In genomic region chr3:135682240-135682639, GRCm38 (mm10) we compare ENCODE assay signal across 18 mouse cellular contexts. TPM values are rescaled to one million over a fixed set of nuclear protein-coding genes. Genes with fewer than 3 reads are reported as not detected.
DNase-seq lines count a peak whose midpoint lies in the region; ATAC-seq and TF ChIP-seq lines count a peak whose summit lies in the region.
"Had no signal": no experiment of that assay in that cellular context is flagged by ENCODE, and none has a peak within 500 bp of the region (broad histone marks: within the 10 kb centered on the region; RNA-seq: fewer than 3 reads in every experiment).

No protein-coding gene starts in this region.

- H3K9ac ChIP-seq in heart, embryonic 16.5 days (ENCODE audit: low read length): no peak overlapping the region
- H3K9ac ChIP-seq in lung, postnatal 0 days (replicated peaks; ENCODE audit: low read depth): no peak overlapping the region
- H3K9ac ChIP-seq: hindbrain, embryonic 15.5 days; midbrain, embryonic 15.5 days had no signal

- no peaks in the 10 kb centered on the region for H3K27me3 ChIP-seq in heart, embryonic 16.5 days (ENCODE audit: control insufficient read depth, insufficient read depth, low read length)
- H3K27me3 ChIP-seq in lung, postnatal 0 days (replicated peaks; ENCODE audit: insufficient read depth, low read length): no peaks in the 10 kb centered on the region
- H3K27me3 ChIP-seq: hindbrain, embryonic 15.5 days; midbrain, embryonic 15.5 days had no signal

- 38% methylated on average over 3 of the region's 3 CpGs for WGBS in heart, embryonic 16.5 days
- 37% methylated on average over 3 of the region's 3 CpGs for WGBS in lung, postnatal 0 days

- no peaks in the 10 kb centered on the region for H3K9me3 ChIP-seq in heart, embryonic 16.5 days (replicated peaks; ENCODE audit: control insufficient read depth, low read length)
- no peaks in the 10 kb centered on the region for H3K9me3 ChIP-seq in lung, postnatal 0 days (ENCODE audit: low read length)
- H3K9me3 ChIP-seq: hindbrain, embryonic 15.5 days; midbrain, embryonic 15.5 days had no signal

- intact Hi-C loops in heart, postnatal 14 days (cut with DNase I): no loop called here

- ATAC-seq in heart, embryonic 16.5 days (replicated peaks; ENCODE audit: extremely low read depth, insufficient read depth, low FRiP score): no peak
- peak; percentile 64 for ATAC-seq in lung, postnatal 0 days
- ATAC-seq: forebrain, embryonic 16.5 days; midbrain, embryonic 15.5 days had no signal

- peak overlapping the region; percentile 0; the same call in 1 of the 2 replicates for H3K27ac ChIP-seq in heart, embryonic 16.5 days (ENCODE audit: low read length)
- no peak overlapping the region for H3K27ac ChIP-seq in lung, postnatal 0 days (ENCODE audit: low read length)
- H3K27ac ChIP-seq: hindbrain, embryonic 15.5 days; midbrain, embryonic 15.5 days had no signal

- H3K4me1 ChIP-seq in heart, embryonic 16.5 days (ENCODE audit: control insufficient read depth, insufficient read depth, low read length): peaks cover 51% of the 10 kb centered on the region
- peaks cover 16% of the 10 kb centered on the region for H3K4me1 ChIP-seq in lung, postnatal 0 days (ENCODE audit: insufficient read depth, low read depth, low read length)

- no peak overlapping the region for H3K4me3 ChIP-seq in heart, embryonic 16.5 days (ENCODE audit: low read length)
- H3K4me3 ChIP-seq in lung, postnatal 0 days (ENCODE audit: low read depth, low read length): no peak overlapping the region
- H3K4me3 ChIP-seq: hindbrain, embryonic 15.5 days; midbrain, embryonic 15.5 days had no signal

- no peak for TF ChIP-seq CTCF in lung, postnatal 0 days (IDR thresholded peaks at IDR 0.05)

- no peak overlapping the region for H3K4me2 ChIP-seq in heart, embryonic 16.5 days (ENCODE audit: low read depth, low read length)
- H3K4me2 ChIP-seq in lung, postnatal 0 days (replicated peaks; ENCODE audit: low read depth, low read length): no peak overlapping the region
- H3K4me2 ChIP-seq: hindbrain, embryonic 15.5 days; midbrain, embryonic 15.5 days had no signal

- no peaks in the 10 kb centered on the region for H3K36me3 ChIP-seq in heart, embryonic 16.5 days (ENCODE audit: control insufficient read depth, insufficient read depth)
- no peaks in the 10 kb centered on the region for H3K36me3 ChIP-seq in lung, postnatal 0 days (ENCODE audit: insufficient read depth, low read length)
- H3K36me3 ChIP-seq: hindbrain, embryonic 15.5 days; midbrain, embryonic 15.5 days had no signal

- TF ChIP-seq EP300 in lung, postnatal 0 days (IDR thresholded peaks at IDR 0.05): no peak

- no peak for DNase-seq in heart, postnatal 14 days
- peak; percentile 44 for DNase-seq in lung, postnatal 0 days (ENCODE audit: low spot score)
- DNase-seq in lung, postnatal 14 days: no peak
- DNase-seq in ZHBTc4 (ENCODE audit: low read depth, low spot score): peak; percentile 62
- DNase-seq in retina, postnatal 7 days (ENCODE audit: low read depth, low spot score): peak; percentile 28
- no peak for DNase-seq in left cerebral cortex, adult 18-20 months (ENCODE audit: low spot score in 2 of 2)
- DNase-seq in embryo, embryonic 10.5 days (ENCODE audit: low spot score): no peak
- DNase-seq: B cell, adult 2 months; cerebellum, adult 9-11 months; kidney, adult 11 months; kidney, postnatal 10 days; lung, postnatal 4 days; right cerebral cortex, postnatal 25 days; thymus, postnatal 25 days had no signal

RNA-seq across cellular contexts. Expression of gene Nfkb1, which starts 9.1 kb away (rescaled TPM):
- 21.7 and 24.0 TPM in 2 replicates for polyA plus RNA-seq in heart, embryonic 16.5 days (2015; fragmentation: Nextera tagmentation; extraction: Ambion mirVana)
- 10 to 100 TPM; 44.1 to 45.4 TPM for total RNA-seq in heart, postnatal 14 days (2021)
- polyA plus RNA-seq in lung, postnatal 0 days (2015; fragmentation: Nextera tagmentation; extraction: Ambion mirVana): 35.9 and 40.5 TPM in 2 replicates
- total RNA-seq in left cerebral cortex, adult 18-20 months (2021): 10 to 100 TPM; 18.8 to 22.2 TPM

Comparison
In these comparisons a context has a peak if more than half of its experiments do, and no peak if none do; other contexts are left out.
1. DNase-seq: peak in lung, postnatal 0 days (single experiment), ZHBTc4 (single experiment) and retina, postnatal 7 days (single experiment); none in heart, postnatal 14 days (0 of 2), lung, postnatal 14 days (single experiment), left cerebral cortex, adult 18-20 months (0 of 2) and embryo, embryonic 10.5 days (single experiment).